Mouse (Mus musculus) layer of hippocampus, adult 2 months (tissue): ENCODE results near the gene Naa10. TPM values are rescaled to one million over a fixed set of nuclear protein-coding genes. Genes with fewer than 3 reads are reported as not detected.

Experiments used
- DNase-seq, 2 experiments: peaks; one replicate each; pipeline ENCODE4 v3.0.0; 2022; ENCODE audit warnings: low spot score in 2 of 2
- H3K27ac ChIP-seq: fragments of 200-600 bp; 2 replicates; pipeline ENCODE4 v1.8.1; 2022
- H3K4me3 ChIP-seq: fragments of 200-600 bp; 2 replicates; pipeline ENCODE4 v1.8.1; 2022; ENCODE audit warnings: mild to moderate bottlenecking
- CTCF ChIP-seq: fragments of 200-600 bp; conservative IDR thresholded peaks from 2 replicates; pipeline ENCODE4 v1.8.1; 2022; ENCODE audit warnings: antibody characterized with exemption, mild to moderate bottlenecking, moderate library complexity
- total RNA-seq, 2 experiments: library from RNA; stranded (reverse); gene quantifications; 2 replicates each; pipeline ENCODE4 v1.2.3; 2021

Gene Naa10
- total RNA-seq, 2 experiments from 2014 or later, result 68.0 to 72.0 TPM

DNA sequence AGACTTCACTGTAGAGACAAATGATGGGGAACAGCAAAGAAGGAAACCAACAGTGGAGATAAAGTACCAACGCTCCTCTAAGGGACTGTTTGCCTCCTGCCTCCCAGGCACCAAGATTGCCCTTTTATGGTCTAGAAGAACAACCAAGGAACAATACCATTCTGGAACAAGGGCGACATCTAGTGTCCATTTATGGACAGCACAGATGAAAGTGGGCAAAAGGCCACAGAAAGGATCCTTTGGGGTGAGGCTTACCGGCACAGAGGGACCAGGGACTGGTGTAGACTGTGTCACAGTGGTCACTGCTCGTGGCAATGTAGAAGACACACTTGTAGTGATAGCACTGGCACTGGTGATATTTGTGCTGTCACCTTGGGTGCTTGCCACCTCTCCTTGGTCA lies 26.9 kb upstream of the Naa10 start:
- Histone ChIP-seq H3K27ac (no peak overlapping the region), H3K4me3 (no peak overlapping the region)
- TF ChIP-seq CTCF, result peak; percentile 83
- peak; percentile 41 to 54 for DNase-seq

DNA sequence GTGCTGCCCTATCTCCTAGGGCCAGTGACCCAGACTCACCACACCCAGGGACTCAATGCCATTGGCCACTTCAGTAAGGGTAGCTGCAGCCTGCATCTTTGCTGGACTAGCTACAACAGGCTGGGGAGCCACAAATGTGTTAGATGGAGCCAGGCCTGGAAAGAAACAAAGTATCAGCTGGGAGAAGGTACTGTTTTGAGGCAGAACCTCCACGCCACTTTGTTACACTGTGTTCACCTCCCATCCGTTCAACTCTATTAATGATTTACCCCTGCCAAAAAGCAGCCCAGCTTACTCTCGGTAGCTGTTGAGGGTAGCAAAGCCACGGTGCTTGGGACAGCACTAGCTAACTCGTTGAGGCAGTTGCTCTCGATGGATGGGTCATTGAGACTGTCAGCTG lies 25.2 kb upstream of the Naa10 start:
- Histone ChIP-seq H3K27ac (no peak overlapping the region), H3K4me3 (no peak overlapping the region)
- DNase-seq, result no peak
- no peak for TF ChIP-seq CTCF

GRCm38 (mm10) chrX:73942294-73942693 lies 20.6 kb upstream of the Naa10 start:
- no peak for TF ChIP-seq CTCF
- Histone ChIP-seq H3K27ac (no peak overlapping the region), H3K4me3 (no peak overlapping the region)
- DNase-seq, result no peak

- TF ChIP-seq CTCF, result no peak
- no peak for DNase-seq
- Histone ChIP-seq H3K27ac (no peak overlapping the region), H3K4me3 (no peak overlapping the region)
Measured at GRCm38 (mm10) chrX:73941860-73942259, 20.1 kb upstream of the Naa10 start.

DNA sequence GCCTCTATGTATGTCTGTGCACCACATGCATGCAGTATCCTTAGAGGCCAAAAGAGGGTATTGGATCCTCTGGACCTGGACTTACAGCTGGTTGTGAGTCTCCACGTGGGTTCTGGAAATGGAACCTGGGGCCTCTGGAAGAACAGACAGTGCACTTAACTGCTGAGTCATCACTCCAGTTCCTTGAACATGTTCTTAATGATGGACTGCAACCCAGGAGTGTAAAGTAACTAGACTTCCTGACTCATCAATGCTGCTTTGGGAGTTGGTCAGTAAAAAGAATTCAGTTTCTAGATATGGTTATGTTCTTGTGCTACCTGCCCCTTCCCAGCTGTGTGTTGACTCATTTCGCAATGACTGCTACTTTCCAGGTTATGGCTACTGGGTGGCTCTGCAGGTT lies 10.1 kb upstream of the Naa10 start:
- no peak for DNase-seq
- H3K4me3 ChIP-seq, result no peak overlapping the region
- no peak for TF ChIP-seq CTCF
- no peak overlapping the region for H3K27ac ChIP-seq

- Histone ChIP-seq H3K4me3 (peak within 1 kb of the TSS; percentile 23; the same call in 1 of the 2 replicates), H3K27ac (no peak within 1 kb of the TSS)
- no peak for DNase-seq
- TF ChIP-seq CTCF, result 0 out of 2 replicates have a peak, but pooled peaks have one; percentile 24
Measured at GRCm38 (mm10) chrX:73930402-73931062, 8.8 kb upstream of the Naa10 start, which contains the start of gene Renbp. Gene Renbp (minus strand): TSS chrX:73930850.

DNA sequence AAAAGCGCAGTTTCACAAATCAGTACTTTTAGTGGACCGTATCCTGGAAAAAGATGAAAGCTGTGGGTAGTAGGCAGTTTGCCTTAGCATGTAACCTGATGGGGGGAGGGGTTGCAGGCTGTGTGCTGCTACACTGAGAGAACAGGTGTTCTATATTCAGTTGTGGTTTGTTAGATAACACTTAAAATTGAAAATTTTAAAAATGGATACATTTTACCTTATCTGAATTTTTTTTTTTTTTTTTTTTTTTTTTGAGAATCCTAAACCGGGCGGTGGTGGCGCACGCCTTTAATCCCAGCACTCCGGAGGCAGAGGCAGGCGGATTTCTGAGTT lies 772 bp upstream of the Naa10 start:
- DNase-seq, result no peak
- H3K27ac ChIP-seq, result 0 out of 2 replicates have a peak overlapping the region, but pooled peaks have one; percentile 89
- TF ChIP-seq CTCF, result no peak
- peak overlapping the region; percentile 72 for H3K4me3 ChIP-seq

- TF ChIP-seq CTCF, result no peak
- peak overlapping the region; percentile 72 for H3K4me3 ChIP-seq
- DNase-seq, result no peak
- peak overlapping the region; percentile 89 for H3K27ac ChIP-seq
Measured at GRCm38 (mm10) chrX:73921285-73921822, 390 bp downstream of the Naa10 start.

- Histone ChIP-seq H3K4me3 (no peak overlapping the region), H3K27ac (no peak overlapping the region)
- no peak for DNase-seq
- no peak for TF ChIP-seq CTCF
Measured at GRCm38 (mm10) chrX:73918631-73919030, 3.1 kb downstream of the Naa10 start.

- H3K4me3 ChIP-seq, result no peak overlapping the region
- no peak for TF ChIP-seq CTCF
- DNase-seq, result no peak
- H3K27ac ChIP-seq, result no peak overlapping the region
Measured at GRCm38 (mm10) chrX:73916945-73917344, 4.8 kb downstream of the Naa10 start.

GRCm38 (mm10) chrX:73914827-73915703 lies 6.7 kb downstream of the Naa10 start:
- H3K4me3 ChIP-seq, result peak overlapping the region; percentile 50
- peak; percentile 77 to 88 for DNase-seq
- H3K27ac ChIP-seq, result peak overlapping the region; percentile 87
- peak; percentile 73 for TF ChIP-seq CTCF

DNA sequence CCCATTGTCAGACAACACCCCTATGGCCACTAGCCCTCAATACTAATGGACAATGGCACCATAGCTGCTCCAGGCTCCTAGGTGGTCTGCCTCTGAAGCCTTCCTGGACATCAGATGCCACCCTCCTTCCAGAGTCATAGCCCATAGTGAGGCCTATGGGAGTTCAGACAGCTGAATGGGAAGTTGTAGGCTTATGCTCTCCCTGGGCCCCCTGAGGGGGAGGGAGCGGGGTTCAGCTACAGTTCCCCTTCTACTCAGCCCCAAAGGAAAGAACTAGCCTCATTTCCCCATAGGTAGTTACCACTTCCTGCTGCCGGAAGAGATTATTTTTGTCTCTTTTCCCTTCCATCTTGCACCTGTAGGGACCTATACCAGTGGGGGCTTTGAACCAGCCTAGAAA lies 10.2 kb downstream of the Naa10 start:
- no peak for TF ChIP-seq CTCF
- H3K4me3 ChIP-seq, result no peak overlapping the region
- H3K27ac ChIP-seq, result no peak overlapping the region
- DNase-seq, result no peak

DNA sequence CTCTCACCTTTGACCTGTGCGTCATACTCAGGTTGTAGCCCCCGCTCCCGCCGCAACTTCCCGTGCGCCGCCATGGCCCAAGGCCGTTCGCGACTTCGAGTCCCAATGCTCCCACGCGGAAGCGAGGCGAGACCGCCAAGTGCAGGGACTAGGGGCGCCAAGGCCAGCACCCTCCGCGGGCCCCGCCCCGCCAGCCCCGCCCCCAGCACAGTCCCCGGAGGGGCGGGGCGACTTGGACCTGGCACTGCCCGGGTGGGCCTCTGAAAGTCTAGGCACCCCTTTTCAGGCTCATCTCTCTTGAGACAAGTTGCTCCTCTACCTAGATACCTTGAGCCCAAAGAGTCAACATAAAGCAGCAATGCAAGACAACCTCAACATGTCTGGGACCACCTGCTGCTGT lies 10.6 kb downstream of the Naa10 start:
- DNase-seq, result no peak
- TF ChIP-seq CTCF, result no peak
- H3K4me3 ChIP-seq, result no peak overlapping the region

More for the DNA sequence above, 10.6 kb downstream of the Naa10 start:
- no peak overlapping the region for H3K27ac ChIP-seq
